Mouse (Mus musculus) cerebellum, adult 2 months (tissue): ENCODE measurements around the gene Olfr1353. TPM values are rescaled to one million over a fixed set of nuclear protein-coding genes. Genes with fewer than 3 reads are reported as not detected.
"Not testable (repeated sequence)": the region's sequence is repeated elsewhere in the genome, so short reads cannot be mapped to it uniquely, and the experiment has no call there.

Experiments used
- DNase-seq, 2 experiments: peaks; one replicate each; pipeline ENCODE4 v3.0.0; 2021
- H3K27ac ChIP-seq: fragments of 200-500 bp; 2 replicates; pipeline ENCODE4 v1.5.1; 2012; ENCODE audit warnings: low read length, control low read depth, inconsistent platforms; ENCODE audit not compliant: insufficient read depth
- H3K27me3 ChIP-seq: fragments of 200-500 bp; 2 replicates; pipeline ENCODE4 v1.6.1; 2012; ENCODE audit warnings: inconsistent platforms, mild to moderate bottlenecking, low read length, moderate library complexity; ENCODE audit not compliant: control insufficient read depth, insufficient read depth
- H3K4me1 ChIP-seq: fragments of 200-500 bp; 2 replicates; pipeline ENCODE4 v1.6.1; 2011; ENCODE audit warnings: low read length; ENCODE audit not compliant: control insufficient read depth, insufficient read depth
- H3K4me3 ChIP-seq: fragments of 200-500 bp; replicated peaks from 2 replicates; pipeline ENCODE3; 2011; ENCODE audit warnings: mild to moderate bottlenecking, low read depth, low read length, control low read depth; ENCODE audit not compliant: insufficient read depth
- CTCF ChIP-seq: fragments of 200-500 bp; IDR thresholded peaks from 2 replicates; pipeline ENCODE4 v1.5.1; 2011; ENCODE audit warnings: low read depth, mild to moderate bottlenecking, control low read depth, low read length, moderate library complexity, borderline replicate concordance; ENCODE audit not compliant: insufficient read depth
- POLR2A ChIP-seq: fragments of 200-500 bp; IDR thresholded peaks from 2 replicates; pipeline ENCODE4 v1.6.1; 2011; ENCODE audit warnings: low read length, control low read depth, borderline replicate concordance; ENCODE audit not compliant: insufficient read depth
- whole genome bisulfite sequencing: fragments of 180-500 bp; shearing (Covaris S2); methylation state at CpG from one replicate; pipeline ENCODE4 v1.1.7; 2018; 5-methylcytosine and 5-hydroxymethylcytosine counted together
- polyA plus RNA-seq: library from polyadenylated mRNA; depleted of rRNA; stranded (reverse); fragments of >200 nt; gene quantifications from 2 replicates; pipeline ENCODE4 v1.2.3, GENCODE M21; 2012; rRNA removed

The Olfr1353 gene
- polyA plus RNA-seq, result not detected in 2 replicates

- not testable (repeated sequence) for H3K4me1 ChIP-seq, H3K4me3 ChIP-seq, H3K27me3 ChIP-seq, H3K27ac ChIP-seq, DNase-seq
Observed at GRCm38 (mm10) chr10:78963009-78963408, at the start of gene Olfr1353. Gene Olfr1353 (plus strand): TSS chr10:78963309.

- not testable (repeated sequence) for H3K27ac ChIP-seq, H3K4me1 ChIP-seq, H3K4me3 ChIP-seq, H3K27me3 ChIP-seq, DNase-seq
- 79% methylated on average over 1 of the region's 1 CpGs for WGBS
Observed at GRCm38 (mm10) chr10:78950336-78950735, 12.8 kb upstream of the Olfr1353 start, which contains the start of gene Olfr8. Gene Olfr8 (plus strand): TSS chr10:78950636.

GRCm38 (mm10) chr10:78980750-78981149 is 17.6 kb downstream of the Olfr1353 start, which contains the start of gene Olfr1352:
Gene Olfr1352 (plus strand): TSS chr10:78981050.
- H3K27ac ChIP-seq, result no peak within 1 kb of the TSS
- no peaks in the 10 kb centered on the region for H3K27me3 ChIP-seq
- no peaks in the 10 kb centered on the region for H3K4me1 ChIP-seq
- no peak within 1 kb of the TSS for H3K4me3 ChIP-seq
- no peak for DNase-seq
- TF ChIP-seq CTCF, result no peak
- no peak for TF ChIP-seq POLR2A

- TF ChIP-seq CTCF (no peak), POLR2A (no peak)
- DNase-seq, result no peak
- 73% methylated on average over 1 of the region's 1 CpGs for WGBS
- Histone ChIP-seq H3K4me3 (no peak within 1 kb of the TSS), H3K4me1 (no peaks in the 10 kb centered on the region), H3K27ac (no peak within 1 kb of the TSS), H3K27me3 (no peaks in the 10 kb centered on the region)
Observed at GRCm38 (mm10) chr10:79012172-79012571, 49.1 kb downstream of the Olfr1353 start, which contains the start of gene Olfr1351. Gene Olfr1351 (plus strand): TSS chr10:79012472.

Other genes starting within 250 kb of the Olfr1353 start
- not detected in 2 replicates for gene Casp14, start 245.0 kb upstream of the Olfr1353 start, polyA plus RNA-seq
- gene Ccdc105, start 210.2 kb upstream of the Olfr1353 start, polyA plus RNA-seq, result 0.27 and 0.33 TPM in 2 replicates
- gene Slc1a6, start 182.8 kb upstream of the Olfr1353 start, polyA plus RNA-seq, result 154 and 167 TPM in 2 replicates
- not detected in 2 replicates for gene Olfr1356, start 111.1 kb upstream of the Olfr1353 start, polyA plus RNA-seq
- not detected in 2 replicates for gene Olfr1355, start 87.8 kb upstream of the Olfr1353 start, polyA plus RNA-seq
- not detected in 2 replicates for gene Olfr1354, start 50.1 kb upstream of the Olfr1353 start, polyA plus RNA-seq
- gene Olfr8, start 12.7 kb upstream of the Olfr1353 start, polyA plus RNA-seq, result not detected in 2 replicates
- gene Olfr1352, start 17.7 kb downstream of the Olfr1353 start, polyA plus RNA-seq, result not detected in 2 replicates
- not detected in 2 replicates for gene Olfr1351, start 49.2 kb downstream of the Olfr1353 start, polyA plus RNA-seq
- gene Olfr57, start 65.4 kb downstream of the Olfr1353 start, polyA plus RNA-seq, result not detected in 2 replicates
- 13.5 and 14.4 TPM in 2 replicates for gene 2610008E11Rik, start 134.3 kb downstream of the Olfr1353 start, polyA plus RNA-seq
- not detected in 2 replicates for gene Vmn2r80, start 185.5 kb downstream of the Olfr1353 start, polyA plus RNA-seq